Mouse (Mus musculus): ENCODE data around the gene Crocc2. TPM values are rescaled to one million over a fixed set of nuclear protein-coding genes. Genes with fewer than 3 reads are reported as not detected.
"Not testable (repeated sequence)": the region's sequence is repeated elsewhere in the genome, so short reads cannot be mapped to it uniquely, and the experiment has no call there.

Gene Crocc2
- polyA plus RNA-seq, 1 experiment from 2014 or later, result 0.11 TPM

DNA sequence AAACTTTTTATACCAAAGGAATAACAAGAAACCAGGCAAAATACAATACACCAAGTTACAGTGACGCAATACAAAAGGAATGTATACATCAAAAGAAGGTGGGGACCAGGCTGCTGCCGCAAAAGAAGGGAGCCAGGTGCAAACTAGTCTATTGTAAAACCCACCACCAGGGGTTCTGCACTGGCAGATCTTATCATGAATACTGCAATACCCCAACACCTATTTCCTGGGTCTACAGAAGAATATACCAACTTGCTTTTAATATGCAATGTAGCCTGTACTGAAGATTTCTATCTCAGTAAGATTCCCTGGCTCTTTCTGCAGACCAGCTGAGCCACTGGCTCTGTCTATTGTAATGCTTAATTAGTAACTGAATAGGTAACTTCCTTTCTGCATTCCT, 28.9 kb downstream of the Crocc2 start:
- H3K27me3 ChIP-seq (replicated peaks), result peaks cover 24% of the 10 kb centered on the region
- H3K4me1 ChIP-seq (replicated peaks); ATAC-seq (ENCODE audit: insufficient number of reproducible peaks, low FRiP score); H3K4me3 ChIP-seq; H3K27ac ChIP-seq (ENCODE audit: poor library complexity, severe bottlenecking); H3K9ac ChIP-seq; H3K36me3 ChIP-seq; H3K4me2 ChIP-seq: not testable (repeated sequence)
- whole genome bisulfite sequencing, result 85% methylated on average over 2 of the region's 2 CpGs
- peaks cover 14% of the 10 kb centered on the region; the same call in 1 of the 2 replicates for H3K9me3 ChIP-seq (replicated peaks)

DNA sequence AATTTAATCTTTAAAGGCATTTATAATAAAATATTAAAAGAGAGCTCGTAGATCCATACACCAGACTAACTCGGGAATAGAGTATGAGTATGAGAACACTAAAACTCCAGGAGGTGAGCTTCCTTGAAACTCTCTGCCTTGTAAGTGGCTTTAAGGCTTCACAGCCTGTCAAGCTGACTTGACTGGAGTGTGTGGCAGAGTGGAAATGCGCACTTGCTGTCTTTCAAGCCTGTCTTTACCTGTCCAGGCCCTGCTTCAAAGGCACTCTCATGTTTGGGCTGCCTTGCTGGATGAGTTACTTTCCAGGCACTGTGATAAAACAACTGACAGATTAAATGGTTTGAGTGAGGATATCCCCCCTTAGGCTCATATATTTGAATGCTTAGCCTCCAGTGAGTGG, 29.4 kb downstream of the Crocc2 start:
- no peak for ATAC-seq (ENCODE audit: insufficient number of reproducible peaks, low FRiP score)
- Histone ChIP-seq H3K4me2 (no peak overlapping the region), H3K9me3 (replicated peaks) (peaks cover 14% of the 10 kb centered on the region; the same call in 1 of the 2 replicates), H3K27ac (ENCODE audit: poor library complexity, severe bottlenecking) (no peak overlapping the region), H3K27me3 (replicated peaks) (peaks cover 23% of the 10 kb centered on the region), H3K4me1 (replicated peaks) (no peaks in the 10 kb centered on the region), H3K9ac (no peak overlapping the region), H3K36me3 (no peaks in the 10 kb centered on the region), H3K4me3 (no peak overlapping the region)
- 71% methylated on average over 3 of the region's 3 CpGs for WGBS

DNA sequence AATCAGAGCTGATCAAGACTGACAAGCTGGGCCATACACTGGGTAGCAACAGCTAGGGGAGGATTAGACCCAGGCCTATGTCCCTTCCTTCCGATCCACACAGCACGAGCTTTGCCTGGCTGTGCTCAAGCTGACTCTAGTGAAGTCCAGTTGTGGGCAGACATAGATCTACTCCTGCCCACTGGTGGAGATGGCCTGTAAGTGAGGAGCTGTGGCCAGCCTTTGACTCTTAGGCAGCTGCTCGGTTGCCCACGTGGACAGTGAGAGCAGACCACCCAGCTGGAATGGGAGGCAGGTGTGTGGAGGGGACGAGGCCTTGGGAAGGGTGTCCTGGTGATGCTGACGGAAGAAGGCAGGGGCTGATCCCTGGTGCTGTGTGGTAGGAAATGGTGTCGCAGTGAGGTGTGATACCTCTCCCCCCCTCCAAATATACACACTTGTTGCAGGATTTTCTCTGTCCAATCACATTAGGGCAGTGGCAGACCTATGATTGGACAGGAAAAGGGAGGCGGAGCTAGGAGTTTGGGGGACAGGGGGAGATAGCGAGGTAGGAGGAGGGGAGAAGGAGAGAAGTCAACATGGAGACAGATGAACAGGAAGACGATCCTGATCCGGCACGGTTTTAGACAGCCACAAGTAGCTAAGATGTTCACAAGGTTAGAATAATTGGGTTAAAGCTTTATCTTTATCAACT, 37.9 kb downstream of the Crocc2 start:
- Histone ChIP-seq H3K4me3 (no peak overlapping the region), H3K27me3 (replicated peaks) (peaks cover 28% of the 10 kb centered on the region; the same call in 1 of the 2 replicates), H3K27ac (ENCODE audit: poor library complexity, severe bottlenecking) (no peak overlapping the region), H3K36me3 (no peaks in the 10 kb centered on the region), H3K4me1 (replicated peaks) (peaks cover 33% of the 10 kb centered on the region), H3K9ac (no peak overlapping the region), H3K4me2 (no peak overlapping the region), H3K9me3 (replicated peaks) (no peaks in the 10 kb centered on the region)
- WGBS, result 69% methylated on average over 12 of the region's 12 CpGs
- no peak for ATAC-seq (ENCODE audit: insufficient number of reproducible peaks, low FRiP score)

DNA sequence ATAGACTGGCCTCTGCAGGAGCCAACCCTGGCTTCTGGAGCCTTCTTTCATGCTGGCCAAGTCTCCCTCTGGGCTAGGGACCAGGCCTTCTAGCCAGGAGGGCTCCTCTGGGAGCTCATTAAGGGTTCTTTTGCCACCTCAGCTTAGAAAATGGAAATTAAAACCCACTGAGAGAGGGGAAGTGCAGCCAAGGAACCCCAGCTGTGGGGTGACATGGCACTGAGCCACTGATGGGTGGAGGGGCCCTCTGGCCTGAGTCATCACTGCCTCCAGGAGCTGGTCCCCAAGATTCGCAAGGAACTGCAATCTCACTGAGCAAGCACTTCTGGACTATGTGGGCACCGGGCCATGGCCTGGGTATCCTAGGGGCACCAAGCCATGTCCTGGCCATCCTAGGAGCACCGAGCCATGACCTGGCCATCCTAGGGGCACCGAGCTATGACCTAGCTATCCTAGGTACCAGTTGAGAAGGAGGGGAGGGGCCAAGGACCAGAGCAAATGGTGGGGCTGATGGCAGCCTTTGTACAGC, 39.1 kb downstream of the Crocc2 start:
- Histone ChIP-seq H3K9ac (no peak overlapping the region), H3K27ac (ENCODE audit: poor library complexity, severe bottlenecking) (no peak overlapping the region), H3K4me2 (no peak overlapping the region), H3K4me3 (no peak overlapping the region), H3K4me1 (replicated peaks) (peaks cover 42% of the 10 kb centered on the region), H3K9me3 (replicated peaks) (no peaks in the 10 kb centered on the region), H3K36me3 (no peaks in the 10 kb centered on the region), H3K27me3 (replicated peaks) (peaks cover 25% of the 10 kb centered on the region; the same call in 1 of the 2 replicates)
- no peak for ATAC-seq (ENCODE audit: insufficient number of reproducible peaks, low FRiP score)
- WGBS, result 75% methylated on average over 4 of the region's 4 CpGs

DNA sequence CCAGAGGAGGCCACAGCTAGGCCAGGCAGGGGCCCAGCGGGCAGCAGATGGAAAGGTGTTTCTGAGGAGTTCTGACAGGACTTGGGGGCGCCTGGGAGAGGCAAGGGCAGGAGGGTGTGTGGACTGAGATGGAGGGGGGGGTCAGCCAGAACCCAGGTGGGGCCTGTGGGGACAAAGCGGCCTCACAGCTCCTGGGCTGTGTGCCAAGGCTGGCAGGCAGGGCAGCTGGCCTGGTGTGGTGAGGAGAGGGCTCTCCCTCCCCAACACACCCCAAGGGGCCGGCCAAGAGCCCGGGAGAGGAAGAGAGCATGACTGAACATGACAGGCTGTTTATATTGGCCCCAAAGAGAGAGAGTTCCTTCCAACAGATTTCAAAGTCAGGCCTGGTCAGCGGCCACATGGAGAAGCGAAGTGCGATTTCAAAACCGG, 41.7 kb downstream of the Crocc2 start:
- Histone ChIP-seq H3K27me3 (replicated peaks) (peaks cover 30% of the 10 kb centered on the region; the same call in 1 of the 2 replicates), H3K4me2 (peak overlapping the region; percentile 14), H3K4me1 (replicated peaks) (peaks cover 52% of the 10 kb centered on the region), H3K9me3 (replicated peaks) (no peaks in the 10 kb centered on the region), H3K4me3 (no peak overlapping the region), H3K9ac (no peak overlapping the region), H3K27ac (ENCODE audit: poor library complexity, severe bottlenecking) (peak overlapping the region; percentile 79), H3K36me3 (no peaks in the 10 kb centered on the region)
- 18% methylated on average over 9 of the region's 9 CpGs for WGBS
- ATAC-seq (ENCODE audit: insufficient number of reproducible peaks, low FRiP score), result peak; percentile 82

DNA sequence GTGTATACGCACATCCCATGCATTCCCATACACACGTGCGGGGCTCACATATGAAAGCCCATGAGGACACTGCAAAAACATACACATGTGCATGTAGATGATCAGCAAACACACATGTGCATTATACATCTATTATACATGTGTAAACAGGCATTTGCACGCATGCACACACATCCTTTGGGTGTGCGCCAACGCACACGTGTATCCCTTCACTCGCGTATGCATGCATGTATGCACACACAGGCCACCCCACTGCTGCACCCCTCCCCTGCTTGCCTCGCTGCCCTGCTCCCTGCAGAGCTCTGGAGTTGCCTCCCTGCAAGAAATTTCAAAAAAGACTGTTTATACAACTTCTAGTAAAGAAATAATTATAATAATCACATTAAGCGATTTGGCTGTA, 42.5 kb downstream of the Crocc2 start:
- no peak for ATAC-seq (ENCODE audit: insufficient number of reproducible peaks, low FRiP score)
- H3K9ac ChIP-seq, result no peak overlapping the region
- H3K4me3 ChIP-seq, result no peak overlapping the region
- peaks cover 49% of the 10 kb centered on the region for H3K4me1 ChIP-seq (replicated peaks)
- H3K27me3 ChIP-seq (replicated peaks), result peaks cover 34% of the 10 kb centered on the region; the same call in 1 of the 2 replicates
- 89% methylated on average over 11 of the region's 11 CpGs for WGBS
- H3K36me3 ChIP-seq, result no peaks in the 10 kb centered on the region
- peak overlapping the region; percentile 14 for H3K4me2 ChIP-seq
- no peaks in the 10 kb centered on the region for H3K9me3 ChIP-seq (replicated peaks)
- peak overlapping the region; percentile 79; the same call in 1 of the 2 replicates for H3K27ac ChIP-seq (ENCODE audit: poor library complexity, severe bottlenecking)

DNA sequence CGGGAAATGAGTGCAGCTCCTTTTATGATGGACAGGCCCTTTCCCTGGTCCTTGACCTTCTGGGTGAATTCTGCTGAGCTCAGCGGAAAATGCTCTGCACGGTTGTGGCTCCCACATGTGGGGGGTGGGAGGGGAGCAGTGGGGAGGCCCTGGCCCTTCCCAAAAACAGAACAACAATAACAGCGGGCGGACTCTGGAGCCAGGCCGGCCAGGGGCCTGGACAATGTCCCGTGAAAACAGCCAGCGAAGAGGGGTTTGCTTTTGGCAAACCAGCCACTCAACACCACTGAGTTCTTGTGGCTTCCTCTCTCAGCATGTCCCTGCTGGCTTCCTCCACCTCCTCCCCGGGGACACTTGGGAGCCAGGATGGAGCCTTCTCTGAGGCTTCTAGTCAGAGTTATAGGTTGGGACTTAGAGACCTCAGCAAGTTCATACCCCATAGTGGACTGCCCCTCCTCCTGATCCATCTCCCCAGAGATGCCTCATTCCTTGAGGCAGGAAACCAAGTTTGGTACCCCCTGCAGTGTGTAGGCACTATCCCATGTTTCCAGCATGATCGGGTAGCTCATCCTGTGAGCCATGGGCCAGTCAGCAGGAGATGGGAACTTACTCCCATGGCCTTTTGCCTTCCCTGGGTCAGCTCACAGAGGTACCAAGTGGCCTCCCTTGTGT, 43.2 kb downstream of the Crocc2 start:
- ATAC-seq (ENCODE audit: insufficient number of reproducible peaks, low FRiP score), result peak; percentile 23
- Histone ChIP-seq H3K9ac (no peak overlapping the region), H3K4me2 (peak overlapping the region; percentile 8; the same call in 1 of the 2 replicates), H3K9me3 (replicated peaks) (no peaks in the 10 kb centered on the region), H3K27ac (ENCODE audit: poor library complexity, severe bottlenecking) (peak overlapping the region; percentile 79), H3K27me3 (replicated peaks) (peaks cover 28% of the 10 kb centered on the region; the same call in 1 of the 2 replicates), H3K4me3 (no peak overlapping the region), H3K36me3 (no peaks in the 10 kb centered on the region), H3K4me1 (replicated peaks) (peaks cover 50% of the 10 kb centered on the region)
- WGBS, result 23% methylated on average over 10 of the region's 10 CpGs

DNA sequence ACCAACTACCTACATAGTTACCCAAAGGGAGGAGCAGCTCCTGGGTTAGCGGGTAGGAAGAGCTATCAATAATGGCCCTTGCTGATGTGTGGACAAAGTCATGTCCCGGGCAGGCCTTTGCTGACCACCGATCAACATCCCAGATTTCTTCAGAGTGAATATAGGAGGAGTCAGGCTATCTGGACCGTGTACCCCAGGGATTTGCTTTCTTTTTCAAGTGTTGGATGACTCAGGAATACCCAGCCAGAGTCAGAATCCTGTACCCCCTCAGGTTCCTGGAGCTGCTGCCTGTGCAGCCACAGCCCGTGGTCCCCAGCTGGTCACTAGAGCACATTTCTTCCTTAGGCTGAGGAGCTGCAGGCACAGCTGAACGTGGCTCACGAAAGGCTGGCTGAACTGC, 43.9 kb downstream of the Crocc2 start:
- H3K4me2 ChIP-seq, result no peak overlapping the region
- no peak for ATAC-seq (ENCODE audit: insufficient number of reproducible peaks, low FRiP score)
- no peak overlapping the region for H3K4me3 ChIP-seq
- no peak overlapping the region for H3K9ac ChIP-seq
- H3K9me3 ChIP-seq (replicated peaks), result no peaks in the 10 kb centered on the region
- no peak overlapping the region for H3K27ac ChIP-seq (ENCODE audit: poor library complexity, severe bottlenecking)
- H3K27me3 ChIP-seq (replicated peaks), result peaks cover 25% of the 10 kb centered on the region; the same call in 1 of the 2 replicates
- 72% methylated on average over 7 of the region's 7 CpGs for WGBS
- peaks cover 56% of the 10 kb centered on the region for H3K4me1 ChIP-seq (replicated peaks)
- H3K36me3 ChIP-seq, result no peaks in the 10 kb centered on the region

DNA sequence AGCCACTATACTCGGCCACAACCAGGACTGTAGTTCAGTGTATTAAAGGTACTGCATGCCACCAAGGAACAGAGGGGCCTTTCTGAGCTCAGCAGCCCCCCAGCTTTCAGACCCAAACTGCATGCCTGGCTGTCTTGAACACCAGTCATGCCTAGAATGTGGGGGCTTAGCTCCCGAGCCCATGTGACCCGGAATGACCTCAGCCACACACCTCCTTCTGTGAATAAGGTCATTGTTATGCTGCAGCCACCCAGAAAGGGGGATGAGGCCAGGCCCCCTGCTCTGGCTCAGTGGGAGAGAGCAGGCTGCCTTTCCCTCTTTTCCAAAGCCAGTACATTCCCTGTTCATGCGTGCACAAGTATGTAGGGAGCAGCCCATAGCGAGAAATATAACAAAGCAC, 46.1 kb downstream of the Crocc2 start:
- ATAC-seq (ENCODE audit: insufficient number of reproducible peaks, low FRiP score), result no peak
- no peak overlapping the region for H3K4me3 ChIP-seq
- H3K9ac ChIP-seq, result no peak overlapping the region
- peaks cover 47% of the 10 kb centered on the region for H3K4me1 ChIP-seq (replicated peaks)
- no peak overlapping the region for H3K27ac ChIP-seq (ENCODE audit: poor library complexity, severe bottlenecking)
- no peaks in the 10 kb centered on the region for H3K9me3 ChIP-seq (replicated peaks)
- no peak overlapping the region for H3K4me2 ChIP-seq
- 55% methylated on average over 5 of the region's 5 CpGs for WGBS
- H3K36me3 ChIP-seq, result no peaks in the 10 kb centered on the region
- peaks cover 19% of the 10 kb centered on the region; the same call in 1 of the 2 replicates for H3K27me3 ChIP-seq (replicated peaks)

DNA sequence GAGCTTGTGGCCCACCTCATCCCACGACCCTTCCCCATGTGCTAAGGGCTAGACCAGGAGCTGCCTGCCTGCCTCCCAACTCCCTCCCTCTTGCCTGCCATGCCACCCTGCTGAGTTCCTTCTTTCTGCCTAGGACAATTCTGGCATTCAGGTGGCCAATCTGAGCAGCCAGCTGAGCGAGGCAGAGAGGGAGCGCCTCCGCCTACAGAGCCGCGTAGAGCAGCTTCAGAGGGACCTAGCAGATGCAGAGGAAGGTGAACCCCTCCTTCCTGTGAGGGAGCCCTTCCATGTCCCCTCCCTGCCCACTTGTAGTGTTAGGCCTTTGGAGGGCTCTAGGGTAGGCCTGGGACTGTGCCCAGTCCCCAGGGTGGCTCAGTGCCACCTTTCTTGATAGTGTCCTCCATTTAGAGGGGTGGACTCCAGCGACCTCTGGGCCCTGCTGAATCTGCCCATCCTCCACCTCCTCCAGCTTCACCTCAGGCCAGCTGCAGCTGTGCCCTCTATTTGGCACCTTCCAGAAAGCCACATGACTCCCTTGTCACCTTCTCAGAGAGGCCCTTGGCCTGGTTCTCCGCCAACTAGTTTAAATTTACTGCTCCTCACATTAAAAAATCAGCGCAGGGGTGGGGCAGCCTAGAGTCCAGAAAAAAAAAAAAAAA, 48.4 kb downstream of the Crocc2 start:
- 77% methylated on average over 9 of the region's 9 CpGs for WGBS
- H3K27ac ChIP-seq (ENCODE audit: poor library complexity, severe bottlenecking), result no peak overlapping the region
- H3K9me3 ChIP-seq (replicated peaks), result no peaks in the 10 kb centered on the region
- H3K36me3 ChIP-seq, result no peaks in the 10 kb centered on the region
- H3K9ac ChIP-seq, result no peak overlapping the region
- H3K4me2 ChIP-seq, result no peak overlapping the region
- peaks cover 23% of the 10 kb centered on the region for H3K4me1 ChIP-seq (replicated peaks)
- no peak overlapping the region for H3K4me3 ChIP-seq
- peaks cover 19% of the 10 kb centered on the region for H3K27me3 ChIP-seq (replicated peaks)
- no peak for ATAC-seq (ENCODE audit: insufficient number of reproducible peaks, low FRiP score)

DNA sequence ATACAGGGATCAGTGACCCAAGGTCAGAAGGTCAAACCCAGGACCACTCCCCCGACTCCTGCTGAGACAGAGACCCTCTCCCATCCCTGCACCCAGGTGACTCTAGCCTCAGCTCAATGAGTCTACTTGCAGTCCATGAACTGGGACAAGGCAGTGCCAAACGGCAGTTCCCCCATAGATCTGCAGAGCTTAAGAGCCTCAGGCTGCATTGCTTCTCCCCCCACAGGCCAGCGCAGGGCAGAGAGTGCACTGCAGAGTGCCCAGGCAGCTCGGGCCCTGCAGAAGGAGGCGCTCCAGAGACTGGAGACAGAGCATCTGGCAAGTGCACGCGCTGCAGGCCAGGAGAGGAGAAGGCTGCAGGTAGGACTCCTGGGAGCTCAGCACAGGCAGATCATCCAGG, 49.0 kb downstream of the Crocc2 start:
- H3K4me1 ChIP-seq (replicated peaks), result peaks cover 20% of the 10 kb centered on the region
- no peak for ATAC-seq (ENCODE audit: insufficient number of reproducible peaks, low FRiP score)
- H3K4me3 ChIP-seq, result no peak overlapping the region
- WGBS, result 50% methylated on average over 7 of the region's 7 CpGs
- H3K27me3 ChIP-seq (replicated peaks), result peaks cover 24% of the 10 kb centered on the region
- H3K4me2 ChIP-seq, result no peak overlapping the region
- H3K36me3 ChIP-seq, result no peaks in the 10 kb centered on the region
- no peak overlapping the region for H3K9ac ChIP-seq
- H3K27ac ChIP-seq (ENCODE audit: poor library complexity, severe bottlenecking), result no peak overlapping the region
- H3K9me3 ChIP-seq (replicated peaks), result no peaks in the 10 kb centered on the region

Measured in heart, embryonic 12.5 days (tissue).